In the genomic region with DNA sequence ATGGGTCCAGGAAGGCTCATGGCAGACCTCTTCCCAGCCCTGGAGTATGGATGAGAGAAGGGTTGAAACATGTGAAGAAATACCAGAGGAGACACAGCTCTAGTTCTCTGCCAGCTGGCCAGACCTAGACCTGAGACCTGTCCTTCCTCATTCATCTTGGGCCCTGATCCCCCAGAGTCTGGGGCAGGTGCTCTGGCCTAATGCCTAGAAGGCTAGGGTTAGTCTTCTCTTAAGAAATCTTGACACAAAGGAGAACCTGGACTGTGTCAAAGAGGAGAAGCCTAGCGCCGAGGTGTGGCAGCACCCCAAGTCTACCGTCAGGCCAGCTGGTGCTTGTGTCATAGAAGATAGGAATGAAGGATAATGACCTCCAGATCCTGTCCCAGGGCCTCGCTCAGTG, we compare ENCODE assay signal across 15 mouse cellular contexts.
"Had no signal": no experiment of that assay in that cellular context is flagged by ENCODE, and none has a peak within 500 bp of the region (broad histone marks: within the 10 kb centered on the region; RNA-seq: fewer than 3 reads in every experiment).

No protein-coding gene starts in this region.

- H3K27ac ChIP-seq: neural tube, embryonic 12.5 days; neural tube, embryonic 13.5 days; neural tube, embryonic 15.5 days; stomach, embryonic 15.5 days had no signal

- H3K9me3 ChIP-seq: neural tube, embryonic 12.5 days; neural tube, embryonic 13.5 days; neural tube, embryonic 15.5 days; stomach, embryonic 15.5 days had no signal

- H3K27me3 ChIP-seq: neural tube, embryonic 12.5 days; neural tube, embryonic 13.5 days; neural tube, embryonic 15.5 days; stomach, embryonic 15.5 days had no signal

- H3K4me3 ChIP-seq: neural tube, embryonic 12.5 days; neural tube, embryonic 13.5 days; neural tube, embryonic 15.5 days; stomach, embryonic 15.5 days had no signal

- H3K36me3 ChIP-seq: neural tube, embryonic 12.5 days; neural tube, embryonic 13.5 days; neural tube, embryonic 15.5 days; stomach, embryonic 15.5 days had no signal

- H3K4me2 ChIP-seq: neural tube, embryonic 12.5 days; neural tube, embryonic 13.5 days; neural tube, embryonic 15.5 days; stomach, embryonic 15.5 days had no signal

- H3K9ac ChIP-seq: neural tube, embryonic 12.5 days; neural tube, embryonic 13.5 days; neural tube, embryonic 15.5 days; stomach, embryonic 15.5 days had no signal

- H3K4me1 ChIP-seq: neural tube, embryonic 12.5 days; neural tube, embryonic 13.5 days; neural tube, embryonic 15.5 days; stomach, embryonic 15.5 days had no signal

- DNase-seq: retina, postnatal 1 day; right cerebral cortex, adult 18-20 months; right cerebral cortex, postnatal 14 days; right cerebral cortex, postnatal 25 days; right cerebral cortex, postnatal 4 days; spleen, adult 18-20 months; thymus, adult 18-20 months; thymus, adult 2 months; thymus, postnatal 14 days; thymus, postnatal 36 days; thymus, postnatal 4 days had no signal
